Mouse (Mus musculus): ENCODE data around the gene Traf3ip1. TPM values are rescaled to one million over a fixed set of nuclear protein-coding genes. Genes with fewer than 3 reads are reported as not detected.

Traf3ip1 gene
- total and polyA plus RNA-seq, 3 experiments: 5.0 to 7.5 (median 5.9) TPM

- DNase-seq (ENCODE audit: extremely low read depth): no peak
- Histone ChIP-seq H3K79me2 (replicated peaks; ENCODE audit: control insufficient read depth, extremely low read depth, insufficient read depth, poor library complexity, severe bottlenecking) (no peaks in the 10 kb centered on the region), H3K27ac (ENCODE audit: insufficient read depth, low read depth) (no peak overlapping the region), H3K36me3 (replicated peaks in 1 of 2; ENCODE audit: control insufficient read depth in 1 of 2, insufficient read depth in 1 of 2, low read length in 1 of 2) (peaks cover 0 to 15% of the 10 kb centered on the region in 2 experiments), H3K27me3 (replicated peaks) (peaks cover 7% of the 10 kb centered on the region), H3K9ac (ENCODE audit: insufficient read depth, low read depth) (no peak overlapping the region), H3K9me3 (replicated peaks; ENCODE audit: low read length) (no peaks in the 10 kb centered on the region), H3K4me1 (ENCODE audit: control insufficient read depth in 1 of 2, insufficient read depth in 2 of 2) (peaks cover 0 to 3% of the 10 kb centered on the region in 2 experiments; a peak in 1 of 4 replicates), H3K4me2 (ENCODE audit: insufficient read depth, low read depth, poor library complexity, severe bottlenecking) (no peak overlapping the region), H3K4me3 (replicated peaks in 1 of 3; ENCODE audit: low read depth in 2 of 3, low read length in 2 of 3, poor library complexity in 1 of 3) (no peak overlapping the region)
- dilution Hi-C loops (cut with MboI; ENCODE audit: extremely low pct_ligation_motif_present, extremely low pct_unique_long_range_greater_than_20kb, low sequenced_read_pairs): no loop called here
- TF ChIP-seq KAT2A (IDR thresholded peaks at IDR 0.05; ENCODE audit: insufficient replicate concordance, low read length): no peak
- TF ChIP-seq CTCF (conservative IDR thresholded peaks at IDR 0.05 in 1 of 2, IDR thresholded peaks at IDR 0.05 in 1 of 2; ENCODE audit: low read depth in 2 of 2, low read length in 2 of 2): peak in 1 of 2 experiments; percentile 11; a peak in 1 of 4 replicates
- in situ Hi-C loops (cut with MboI; ENCODE audit: low pct_ligation_motif_present, low pct_unique_long_range_greater_than_20kb, low sequenced_read_pairs): loop anchor here (5.0 to 10.0 kb wide), 2 partner anchors 36 to 138 kb away; no protein-coding TSS in a partner anchor
Measured at GRCm38 (mm10) chr1:91562977-91563590, 68.6 kb downstream of the Traf3ip1 start.

GRCm38 (mm10) chr1:91564004-91564403 is 69.6 kb downstream of the Traf3ip1 start:
- no peak for TF ChIP-seq EP300 (IDR thresholded peaks at IDR 0.05; ENCODE audit: low read length)
- TF ChIP-seq CTCF (conservative IDR thresholded peaks at IDR 0.05 in 1 of 2, IDR thresholded peaks at IDR 0.05 in 1 of 2; ENCODE audit: low read depth in 2 of 2, low read length in 2 of 2): peak in 1 of 2 experiments; percentile 70; a peak in 2 of 4 replicates
- TF ChIP-seq RAD21 (IDR thresholded peaks at IDR 0.05; ENCODE audit: low read depth, low read length): peak; percentile 42
- TF ChIP-seq SMC3 (IDR thresholded peaks at IDR 0.05; ENCODE audit: low read depth, low read length): peak; percentile 76
- Histone ChIP-seq H3K9ac (ENCODE audit: insufficient read depth, low read depth) (no peak overlapping the region), H3K27me3 (replicated peaks) (peaks cover 13% of the 10 kb centered on the region), H3K27ac (ENCODE audit: insufficient read depth, low read depth) (no peak overlapping the region), H3K9me3 (replicated peaks; ENCODE audit: low read length) (no peaks in the 10 kb centered on the region), H3K4me3 (replicated peaks in 1 of 3; ENCODE audit: low read depth in 2 of 3, low read length in 2 of 3, poor library complexity in 1 of 3) (no peak overlapping the region), H3K36me3 (replicated peaks in 1 of 2; ENCODE audit: control insufficient read depth in 1 of 2, insufficient read depth in 1 of 2, low read length in 1 of 2) (peaks cover 0 to 8% of the 10 kb centered on the region in 2 experiments), H3K4me1 (ENCODE audit: control insufficient read depth in 1 of 2, insufficient read depth in 2 of 2) (peaks cover 0 to 3% of the 10 kb centered on the region in 2 experiments; a peak in 1 of 4 replicates), H3K4me2 (ENCODE audit: insufficient read depth, low read depth, poor library complexity, severe bottlenecking) (no peak overlapping the region), H3K79me2 (replicated peaks; ENCODE audit: control insufficient read depth, extremely low read depth, insufficient read depth, poor library complexity, severe bottlenecking) (no peaks in the 10 kb centered on the region)
- DNase-seq (ENCODE audit: extremely low read depth): no peak
- dilution Hi-C loops (cut with MboI; ENCODE audit: extremely low pct_ligation_motif_present, extremely low pct_unique_long_range_greater_than_20kb, low sequenced_read_pairs) (no loop called here), in situ Hi-C loops (cut with MboI; ENCODE audit: low pct_ligation_motif_present, low pct_unique_long_range_greater_than_20kb, low sequenced_read_pairs) (loop anchor here (5.0 to 10.0 kb wide), 2 partner anchors 37 to 139 kb away; no protein-coding TSS in a partner anchor)

GRCm38 (mm10) chr1:91564598-91564997 is 70.2 kb downstream of the Traf3ip1 start:
- Histone ChIP-seq H3K9me3 (replicated peaks; ENCODE audit: low read length) (no peaks in the 10 kb centered on the region), H3K4me1 (ENCODE audit: control insufficient read depth in 1 of 2, insufficient read depth in 2 of 2) (peaks cover 0 to 3% of the 10 kb centered on the region in 2 experiments; a peak in 1 of 4 replicates), H3K36me3 (replicated peaks in 1 of 2; ENCODE audit: control insufficient read depth in 1 of 2, insufficient read depth in 1 of 2, low read length in 1 of 2) (peaks cover 0 to 5% of the 10 kb centered on the region in 2 experiments), H3K4me2 (ENCODE audit: insufficient read depth, low read depth, poor library complexity, severe bottlenecking) (no peak overlapping the region), H3K79me2 (replicated peaks; ENCODE audit: control insufficient read depth, extremely low read depth, insufficient read depth, poor library complexity, severe bottlenecking) (no peaks in the 10 kb centered on the region), H3K27me3 (replicated peaks) (peaks cover 17% of the 10 kb centered on the region), H3K27ac (ENCODE audit: insufficient read depth, low read depth) (no peak overlapping the region), H3K4me3 (replicated peaks in 1 of 3; ENCODE audit: low read depth in 2 of 3, low read length in 2 of 3, poor library complexity in 1 of 3) (no peak overlapping the region), H3K9ac (ENCODE audit: insufficient read depth, low read depth) (no peak overlapping the region)
- in situ Hi-C loops (cut with MboI; ENCODE audit: low pct_ligation_motif_present, low pct_unique_long_range_greater_than_20kb, low sequenced_read_pairs): loop anchor here (5.0 to 10.0 kb wide), 2 partner anchors 37 to 140 kb away; no protein-coding TSS in a partner anchor
- no peak for DNase-seq (ENCODE audit: extremely low read depth)
- dilution Hi-C loops (cut with MboI; ENCODE audit: extremely low pct_ligation_motif_present, extremely low pct_unique_long_range_greater_than_20kb, low sequenced_read_pairs): no loop called here
- TF ChIP-seq RCOR1 (conservative IDR thresholded peaks at IDR 0.05; ENCODE audit: low read depth, low read length) (no peak), SIN3A (IDR thresholded peaks at IDR 0.05; ENCODE audit: low read length) (no peak), SMC3 (IDR thresholded peaks at IDR 0.05; ENCODE audit: low read depth, low read length) (no peak), NRF1 (IDR thresholded peaks at IDR 0.05; ENCODE audit: low read depth, low read length) (no peak), NELFE (IDR thresholded peaks at IDR 0.05; ENCODE audit: low read depth, low read length) (no peak), HCFC1 (IDR thresholded peaks at IDR 0.05; ENCODE audit: low read depth, low read length) (no peak), MAFK (IDR thresholded peaks at IDR 0.05; ENCODE audit: insufficient replicate concordance, low read length) (no peak), MYC (IDR thresholded peaks at IDR 0.05; ENCODE audit: low read depth, low read length) (no peak), E2F4 (IDR thresholded peaks at IDR 0.05; ENCODE audit: insufficient replicate concordance, low read depth, low read length) (no peak), USF2 (conservative IDR thresholded peaks at IDR 0.05; ENCODE audit: low read depth, low read length) (no peak), CHD2 (IDR thresholded peaks at IDR 0.05; ENCODE audit: low read length) (no peak), TCF12 (IDR thresholded peaks at IDR 0.05; ENCODE audit: low read depth, low read length) (no peak), ZMIZ1 (IDR thresholded peaks at IDR 0.05; ENCODE audit: low read depth, low read length) (no peak), RAD21 (IDR thresholded peaks at IDR 0.05; ENCODE audit: low read depth, low read length) (no peak), CTCF (conservative IDR thresholded peaks at IDR 0.05 in 1 of 2, IDR thresholded peaks at IDR 0.05 in 1 of 2; ENCODE audit: low read depth in 2 of 2, low read length in 2 of 2) (no peak), ZC3H11A (IDR thresholded peaks at IDR 0.05; ENCODE audit: low read depth, low read length) (no peak), EP300 (IDR thresholded peaks at IDR 0.05; ENCODE audit: low read length) (no peak), ETS1 (conservative IDR thresholded peaks at IDR 0.05; ENCODE audit: low read depth, low read length) (no peak), GABPA (IDR thresholded peaks at IDR 0.05; ENCODE audit: insufficient replicate concordance, low read depth, low read length) (no peak), ZNF384 (IDR thresholded peaks at IDR 0.05; ENCODE audit: low read depth, low read length) (no peak)

All from CH12.LX (cell line).